Mouse (Mus musculus): ENCODE data around the gene Trak1.

The Trak1 gene

DNA sequence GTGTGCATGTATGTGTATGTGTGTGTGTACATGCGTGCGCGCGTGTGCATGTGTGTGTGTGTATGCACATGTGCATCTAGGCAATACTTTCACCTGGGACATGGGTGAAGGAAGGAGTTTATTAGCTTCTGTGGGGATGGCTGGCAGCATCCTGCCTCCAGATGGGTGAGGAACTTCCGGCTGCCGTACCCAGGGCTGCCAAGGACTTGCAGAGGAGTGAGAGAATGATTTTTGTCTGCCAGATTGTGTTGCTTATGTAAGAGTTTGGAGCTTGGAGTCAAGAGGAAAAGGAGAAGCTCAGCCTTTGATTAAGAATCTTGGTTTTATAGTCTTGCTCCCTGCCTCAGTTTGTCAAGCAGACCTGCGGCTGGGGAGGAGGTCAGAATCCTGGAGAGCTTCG, 208.0 kb downstream of the Trak1 start:
- in situ Hi-C loops (cut with MboI; ENCODE audit: unreplicated experiment in 2 of 2): no loop called here

DNA sequence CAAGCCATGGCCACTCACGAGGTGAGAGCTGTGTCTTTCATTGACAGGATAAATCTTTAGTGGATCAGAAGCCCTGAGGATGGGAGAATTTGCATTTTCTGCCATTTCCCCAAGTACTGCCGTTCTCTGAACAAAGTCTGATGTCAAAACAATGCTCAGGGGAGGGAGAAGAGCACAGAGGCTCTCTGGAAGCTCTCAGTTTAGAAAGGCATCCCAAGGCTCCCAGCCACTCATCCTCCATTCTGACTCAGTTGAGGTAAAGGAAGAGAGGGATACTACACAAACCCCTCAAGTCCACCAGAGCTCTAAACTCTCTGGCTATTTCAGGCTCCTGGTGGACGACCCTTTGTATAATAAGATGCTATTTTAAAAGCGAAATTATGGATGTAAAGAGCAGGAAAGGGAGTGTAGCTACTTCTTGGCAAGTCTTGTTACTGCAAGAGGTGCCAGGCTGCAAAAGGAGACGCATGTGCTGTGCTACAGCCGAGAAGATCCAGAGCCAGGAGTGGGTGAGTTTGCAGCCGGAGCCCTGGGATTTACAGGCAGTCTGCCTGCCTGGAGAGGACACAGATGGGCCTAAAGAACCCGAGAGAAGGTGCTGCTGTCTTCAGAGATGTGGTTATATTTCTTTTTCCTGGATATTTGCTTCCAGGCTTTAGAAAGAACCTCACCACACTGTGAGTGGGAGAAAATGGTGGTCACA, 209.3 kb downstream of the Trak1 start:
- in situ Hi-C loops (cut with MboI; ENCODE audit: unreplicated experiment in 2 of 2): no loop called here

- in situ Hi-C loops (cut with MboI; ENCODE audit: unreplicated experiment in 2 of 2): no loop called here
Observed at GRCm38 (mm10) chr9:121511911-121512310, 214.6 kb downstream of the Trak1 start.

DNA sequence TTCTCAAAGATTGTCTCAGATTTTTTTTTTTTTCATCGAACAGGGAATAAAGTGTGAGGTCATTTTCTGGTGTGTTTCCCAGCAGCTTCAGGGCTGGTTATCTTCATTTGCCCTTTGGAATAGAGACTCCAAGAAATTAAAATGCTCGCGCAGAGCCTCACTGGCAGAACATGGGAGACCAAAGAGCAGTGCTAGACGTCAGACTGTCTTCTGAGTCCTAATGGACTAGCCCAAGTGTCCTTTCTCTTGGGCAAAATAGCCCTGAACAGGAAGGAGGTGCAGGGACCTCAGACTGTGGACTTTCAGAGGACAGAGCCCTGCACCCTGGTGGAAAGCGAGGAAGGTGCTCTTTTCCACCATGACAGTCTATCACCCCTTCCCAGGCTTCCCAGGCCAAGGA, 217.2 kb downstream of the Trak1 start:
- in situ Hi-C loops (cut with MboI; ENCODE audit: unreplicated experiment in 2 of 2): no loop called here

GRCm38 (mm10) chr9:121520047-121520446, 222.7 kb downstream of the Trak1 start:
- in situ Hi-C loops (cut with MboI; ENCODE audit: unreplicated experiment in 2 of 2): no loop called here
